In the genomic region with DNA sequence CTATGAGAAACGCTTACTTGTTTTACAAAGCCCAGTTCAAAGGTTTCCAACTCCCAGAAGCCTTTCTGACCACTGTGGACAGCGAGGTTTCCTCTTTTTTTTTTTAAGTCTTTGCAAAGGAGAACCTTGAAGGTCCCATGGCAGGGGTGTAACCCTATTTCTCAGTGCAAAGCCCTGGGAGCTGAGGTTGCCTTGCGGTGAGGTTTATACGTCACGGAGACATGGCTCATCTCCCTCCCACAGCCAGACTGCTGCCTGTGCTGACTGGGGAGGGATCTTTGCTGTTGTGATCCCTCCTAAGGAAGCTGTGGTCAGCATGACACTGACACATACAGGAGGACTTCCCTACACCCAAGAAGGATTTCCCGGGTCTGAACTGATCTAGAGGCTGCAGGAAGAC, we compare ENCODE assay signal across 13 mouse cellular contexts. TPM values are rescaled to one million over a fixed set of nuclear protein-coding genes. Genes with fewer than 3 reads are reported as not detected.
DNase-seq lines count a peak whose midpoint lies in the region; ATAC-seq and TF ChIP-seq lines count a peak whose summit lies in the region.
"Had no signal": no experiment of that assay in that cellular context is flagged by ENCODE, and none has a peak within 500 bp of the region (broad histone marks: within the 10 kb centered on the region; RNA-seq: fewer than 3 reads in every experiment).

No protein-coding gene starts in this region.

- no peak for TF ChIP-seq CTCF in lung, postnatal 0 days (IDR thresholded peaks at IDR 0.05)

- no peak overlapping the region for H3K9ac ChIP-seq in lung, postnatal 0 days (replicated peaks; ENCODE audit: low read depth)
- H3K9ac ChIP-seq: embryonic facial prominence, embryonic 15.5 days; forebrain, postnatal 0 days; lung, embryonic 14.5 days had no signal

- H3K4me3 ChIP-seq in lung, postnatal 0 days (ENCODE audit: low read depth, low read length), result no peak overlapping the region
- no peak overlapping the region for H3K4me3 ChIP-seq in brown adipose tissue, adult 24 weeks (ENCODE audit: insufficient read depth, low read depth, low read length)
- H3K4me3 ChIP-seq: embryonic facial prominence, embryonic 15.5 days had no signal

- 70% methylated on average over 6 of the region's 6 CpGs for whole genome bisulfite sequencing in lung, postnatal 0 days

- H3K27me3 ChIP-seq in lung, postnatal 0 days (replicated peaks; ENCODE audit: insufficient read depth, low read length), result no peaks in the 10 kb centered on the region
- H3K27me3 ChIP-seq: embryonic facial prominence, embryonic 15.5 days had no signal

- no peak for ATAC-seq in lung, postnatal 0 days
- ATAC-seq in megakaryocyte-erythroid progenitor cell, adult 5-6 weeks (replicated peaks; ENCODE audit: low FRiP score, low TSS enrichment, poor library complexity, severe bottlenecking), result peak; percentile 52
- ATAC-seq: forebrain, postnatal 0 days; hindbrain, embryonic 16.5 days had no signal

- no peak overlapping the region for H3K27ac ChIP-seq in lung, postnatal 0 days (ENCODE audit: low read length)
- H3K27ac ChIP-seq in brown adipose tissue, adult 24 weeks (replicated peaks; ENCODE audit: low read depth, low read length), result peak overlapping the region; percentile 94
- H3K27ac ChIP-seq: embryonic facial prominence, embryonic 15.5 days had no signal

- no peak overlapping the region for H3K4me2 ChIP-seq in lung, postnatal 0 days (replicated peaks; ENCODE audit: low read depth, low read length)
- H3K4me2 ChIP-seq: embryonic facial prominence, embryonic 15.5 days; lung, embryonic 14.5 days had no signal

- TF ChIP-seq EP300 in lung, postnatal 0 days (IDR thresholded peaks at IDR 0.05), result no peak

- no peaks in the 10 kb centered on the region for H3K9me3 ChIP-seq in lung, postnatal 0 days (ENCODE audit: low read length)
- H3K9me3 ChIP-seq: embryonic facial prominence, embryonic 15.5 days had no signal

- DNase-seq in lung, postnatal 0 days (ENCODE audit: low spot score), result peak; percentile 47
- no peak for DNase-seq in lung, postnatal 14 days
- DNase-seq in CD8-positive naive resting alpha-beta T cell, adult 2 months (ENCODE audit: low read depth in 2 of 2, low spot score in 2 of 2), result peak; percentile 15 to 55
- DNase-seq in cerebellum, adult 9-10 months, result no peak
- no peak for DNase-seq in cerebellum, adult 18-20 months
- DNase-seq: cerebellum, postnatal 25 days; forebrain, postnatal 0 days; kidney, postnatal 10 days; lung, embryonic 14.5 days had no signal

- H3K4me1 ChIP-seq in lung, postnatal 0 days (ENCODE audit: insufficient read depth, low read depth, low read length), result peaks cover 16% of the 10 kb centered on the region; the same call in 1 of the 2 replicates
- peaks cover 67% of the 10 kb centered on the region for H3K4me1 ChIP-seq in brown adipose tissue, adult 24 weeks (ENCODE audit: control insufficient read depth, insufficient read depth, insufficient read length, low read length)

- H3K36me3 ChIP-seq in lung, postnatal 0 days (ENCODE audit: insufficient read depth, low read length), result peaks cover 37% of the 10 kb centered on the region
- H3K36me3 ChIP-seq: embryonic facial prominence, embryonic 15.5 days had no signal

RNA-seq across cellular contexts. Expression of gene Tgm2, which starts 13.2 kb away (rescaled TPM):
- 97.0 TPM in 2 replicates for polyA plus RNA-seq in lung, postnatal 0 days (2015; fragmentation: Nextera tagmentation; extraction: Ambion mirVana)
- polyA plus RNA-seq in brown adipose tissue, adult 24 weeks (2012; ENCODE audit: insufficient read depth, insufficient read length, missing spikeins), result 66.0 and 82.7 TPM in 2 replicates
- total RNA-seq in megakaryocyte-erythroid progenitor cell, adult 5-6 weeks (2014; fragmentation: Nextera tagmentation), result 10.2 and 19.6 TPM in 2 replicates
- total RNA-seq in megakaryocyte-erythroid progenitor cell, adult 5-6 weeks (2017), result 7.1 and 8.0 TPM in 2 replicates

Comparison
In these comparisons a context has a peak if more than half of its experiments do, and no peak if none do; other contexts are left out.
1. DNase-seq: peak in lung, postnatal 0 days (single experiment) and CD8-positive naive resting alpha-beta T cell, adult 2 months (2 of 2); none in lung, postnatal 14 days (single experiment), cerebellum, adult 9-10 months (single experiment) and cerebellum, adult 18-20 months (0 of 2).